Mouse (Mus musculus) embryo, embryonic 10 days (tissue): Measurements from ENCODE around the gene Pvr.

Experiments
- DNase-seq: peaks from one replicate; pipeline ENCODE4 v3.0.0-alpha.2; 2015; ENCODE audit warnings: low spot score

Gene Pvr

DNA sequence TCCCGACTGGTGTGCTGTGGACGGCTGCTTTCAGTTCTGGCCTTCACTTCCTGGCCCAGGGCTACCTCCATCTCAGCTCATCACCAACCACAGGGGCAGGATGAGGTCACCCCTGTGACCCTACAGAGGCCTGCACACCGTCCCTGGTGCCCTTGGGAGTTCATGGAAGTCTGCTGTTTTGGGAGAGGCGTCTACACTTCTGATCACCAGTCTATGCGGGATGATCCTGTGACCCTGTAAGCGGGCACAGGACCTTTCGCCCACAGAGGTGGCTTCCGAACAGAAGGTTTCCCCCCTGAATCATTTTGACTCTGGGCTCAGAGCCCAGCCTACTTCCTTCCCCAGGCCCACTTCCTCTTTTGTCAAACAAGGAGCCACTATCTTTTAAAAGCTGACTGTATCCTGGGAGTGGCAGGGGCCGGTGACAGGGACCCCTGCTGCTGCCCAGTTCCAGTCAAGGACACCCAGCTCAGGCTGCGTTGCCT, 49.8 kb downstream of the Pvr start:
- no peak for DNase-seq

DNA sequence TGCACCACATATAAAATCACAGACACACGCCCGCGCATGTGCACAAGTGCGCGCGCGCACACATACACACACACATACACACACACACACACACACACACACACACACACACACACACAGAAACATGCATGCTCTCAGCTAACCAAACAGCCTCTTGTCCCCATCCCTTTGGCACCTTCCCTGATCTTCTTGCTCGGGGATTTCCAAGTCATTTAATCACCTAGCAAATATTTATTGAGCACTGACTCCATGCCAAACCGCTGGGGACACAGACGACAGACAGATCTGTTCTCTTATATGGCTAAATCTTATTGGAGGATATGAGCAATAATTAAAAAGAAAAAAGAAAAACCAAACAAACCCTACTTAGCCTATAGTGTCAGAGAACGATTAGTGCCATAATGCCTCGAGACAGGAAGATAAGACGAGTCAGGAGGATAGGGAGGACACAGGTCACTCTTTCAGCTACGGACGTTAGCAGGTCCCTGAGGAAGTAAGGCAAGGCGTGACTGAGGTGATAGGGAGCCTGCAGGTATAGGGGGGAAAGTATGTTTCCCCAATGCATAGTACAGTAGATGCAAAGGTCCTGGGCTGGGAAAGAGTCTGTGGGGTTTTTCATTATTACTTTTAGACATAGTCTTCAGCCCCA, 53.1 kb downstream of the Pvr start:
- no peak for DNase-seq

DNA sequence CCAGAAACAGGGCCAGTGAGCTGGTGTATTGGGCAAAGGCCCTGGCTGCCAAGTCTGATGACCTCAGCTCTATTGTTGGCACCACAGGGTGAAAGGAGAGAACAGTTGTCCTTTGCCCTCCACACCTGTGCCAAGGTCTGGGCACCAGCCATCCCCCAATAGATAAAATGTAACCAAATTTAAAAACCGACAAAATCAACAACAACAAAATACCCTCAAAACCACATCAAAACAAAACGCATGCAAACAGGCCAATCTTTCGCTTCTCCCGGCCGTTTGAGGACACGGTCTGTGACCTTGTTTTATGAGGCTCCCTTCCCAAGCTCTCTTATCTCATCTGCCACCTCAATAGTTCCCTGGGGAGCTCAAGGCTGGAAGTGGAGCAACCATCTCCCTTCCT, 54.5 kb downstream of the Pvr start:
- DNase-seq = no peak

DNA sequence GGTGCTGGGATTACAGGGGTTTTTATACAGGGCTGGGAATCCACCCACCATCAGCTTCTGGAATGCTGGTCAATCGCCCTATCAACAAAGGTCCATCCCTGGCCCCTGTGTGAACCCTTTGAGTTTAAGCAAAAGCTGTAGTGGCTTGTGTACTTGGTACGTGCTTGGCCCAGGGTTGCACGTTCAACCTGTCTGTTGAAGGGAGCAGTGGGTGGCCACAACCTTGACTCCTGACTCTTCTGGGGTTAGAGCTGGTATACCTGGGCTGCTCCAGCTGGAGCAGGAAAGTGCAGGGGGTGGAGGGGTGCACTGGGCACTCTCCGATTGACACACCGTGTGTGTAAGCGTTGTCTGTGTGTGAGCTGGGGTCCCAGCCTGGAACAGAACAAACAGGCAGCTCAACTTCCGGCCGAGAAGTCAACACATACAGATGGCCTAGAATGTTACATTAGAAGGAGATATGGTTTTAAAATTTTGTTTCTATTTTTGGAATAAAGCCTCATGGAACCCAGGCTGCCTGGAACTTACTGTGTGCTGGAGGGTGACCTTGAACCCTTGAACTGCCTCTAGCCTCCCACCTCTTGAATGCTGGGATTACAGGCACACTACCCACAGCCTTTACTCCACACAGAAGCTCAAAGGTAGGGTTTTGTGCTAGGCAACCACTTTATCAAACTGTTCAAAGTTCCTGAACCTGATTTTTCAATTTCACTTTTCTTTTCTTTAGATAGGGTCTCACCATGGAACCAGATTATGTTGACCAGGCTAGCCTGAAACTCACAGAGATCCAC, 55.5 kb downstream of the Pvr start:
- DNase-seq = no peak

DNA sequence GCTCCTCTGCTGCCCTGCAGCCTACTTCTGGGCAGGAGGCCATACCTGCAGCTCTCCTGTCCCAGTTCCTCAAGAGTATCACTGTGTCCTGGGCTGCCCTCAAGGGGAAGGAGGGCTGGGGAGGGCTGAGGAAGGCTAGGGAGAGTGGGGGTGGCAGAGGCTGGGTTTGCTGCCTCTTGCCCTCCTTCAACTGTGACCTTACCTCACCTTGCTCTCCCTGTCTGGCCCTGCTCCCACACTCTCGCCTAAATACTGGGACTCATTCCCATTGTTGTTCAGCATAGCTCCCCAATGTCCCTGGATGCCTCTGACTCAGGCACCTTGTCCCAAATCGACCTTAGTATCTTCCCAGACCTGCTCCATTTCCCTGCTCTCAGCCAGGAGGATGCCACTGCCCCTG, 56.7 kb downstream of the Pvr start:
- no peak for DNase-seq

DNA sequence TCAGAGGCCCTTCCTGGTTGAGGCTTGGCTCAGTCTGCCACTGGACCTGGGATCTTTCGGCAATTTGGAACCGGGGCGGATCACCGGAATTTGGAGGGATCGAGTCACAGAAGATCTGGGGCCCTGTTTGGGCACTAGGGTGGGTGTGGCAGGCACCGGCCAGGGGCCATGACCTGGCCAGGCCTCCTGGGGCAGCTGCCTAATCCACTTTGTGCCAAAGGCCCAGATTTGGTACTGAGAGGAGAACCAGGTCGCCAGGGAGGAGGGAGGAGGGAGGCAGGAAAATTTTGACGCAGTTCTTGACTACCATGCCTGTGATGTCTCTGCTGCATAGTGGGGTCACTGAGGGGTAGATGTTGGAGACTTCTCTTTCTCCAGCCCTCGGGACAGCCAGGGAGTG, 59.8 kb downstream of the Pvr start, which contains the start of gene Ceacam16:
Gene Ceacam16 (minus strand): TSS at position 101 of the 400 bp plus-strand sequence.
- no peak for DNase-seq

DNA sequence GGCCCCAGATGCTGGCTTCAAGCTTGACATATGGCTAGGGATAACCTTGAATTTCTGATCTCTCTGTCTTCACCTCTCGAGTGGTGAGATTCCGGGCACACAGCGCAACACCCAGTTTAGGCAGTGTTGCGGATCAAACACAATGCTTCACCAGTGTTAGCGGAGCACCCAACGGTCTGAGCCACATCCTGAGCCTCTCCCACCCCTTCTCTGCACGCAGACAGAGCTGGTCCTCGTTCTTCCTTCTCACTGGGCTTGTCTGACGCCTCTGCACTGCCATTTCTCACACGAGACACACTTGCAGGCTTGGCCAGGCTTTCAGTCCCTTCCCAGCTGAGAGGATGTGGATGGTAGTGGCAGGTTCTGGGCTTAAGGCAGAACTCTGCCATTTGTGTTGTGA, 61.2 kb downstream of the Pvr start:
- no peak for DNase-seq

DNA sequence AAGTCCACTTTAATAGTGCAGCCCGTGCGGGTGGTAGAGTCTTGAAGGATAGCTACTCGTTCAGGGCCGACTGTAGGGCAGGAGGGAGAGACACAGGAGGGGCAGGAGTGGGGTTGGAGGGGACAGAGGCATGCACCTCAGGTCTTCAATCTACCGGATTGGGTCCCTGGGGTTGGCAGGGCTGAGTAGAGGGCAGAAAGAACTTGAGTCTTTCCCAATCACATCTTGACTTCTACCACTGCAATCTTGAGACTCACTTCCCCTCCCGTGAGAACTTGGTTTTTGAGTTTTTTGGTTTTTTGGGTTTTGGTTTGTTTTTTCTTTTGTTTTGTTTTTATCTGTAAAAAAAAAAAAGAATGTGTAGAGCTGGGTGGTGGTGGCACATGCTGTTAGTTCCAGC, 64.7 kb downstream of the Pvr start:
- DNase-seq = no peak

DNA sequence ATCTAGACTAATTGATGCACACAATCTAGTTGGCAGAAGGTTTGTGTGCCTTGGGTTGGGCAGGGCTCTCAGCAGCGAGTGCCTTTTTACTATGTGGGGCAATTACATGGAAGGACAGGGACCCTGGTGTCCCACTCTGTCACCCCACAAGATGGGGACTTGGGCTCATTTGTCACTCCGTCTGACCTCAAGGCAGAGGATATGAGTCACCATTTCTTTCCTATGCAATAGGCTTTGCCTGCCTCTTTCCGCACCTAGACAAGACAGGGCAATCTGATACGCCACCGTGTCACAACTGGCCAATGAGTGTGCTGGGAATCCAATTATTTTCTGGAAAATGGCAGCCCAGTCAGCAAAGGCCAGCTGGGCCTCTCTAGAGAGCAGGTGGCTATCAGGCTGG, 65.3 kb downstream of the Pvr start:
- DNase-seq = no peak
